In genomic region chr2:153495818-153496217, GRCm38 (mm10) we compare ENCODE assay signal across 10 mouse cellular contexts. TPM values are rescaled to one million over a fixed set of nuclear protein-coding genes. Genes with fewer than 3 reads are reported as not detected.
DNase-seq lines count a peak whose midpoint lies in the region; ATAC-seq and TF ChIP-seq lines count a peak whose summit lies in the region.
"Had no signal": no experiment of that assay in that cellular context is flagged by ENCODE, and none has a peak within 500 bp of the region (broad histone marks: within the 10 kb centered on the region; RNA-seq: fewer than 3 reads in every experiment).

No protein-coding gene starts in this region.

- H3K9ac ChIP-seq in heart, embryonic 16.5 days (ENCODE audit: low read length): no peak overlapping the region
- no peak overlapping the region for H3K9ac ChIP-seq in hindbrain, embryonic 11.5 days (ENCODE audit: low read depth, low read length)
- H3K9ac ChIP-seq in stomach, postnatal 0 days (ENCODE audit: low read length): no peak overlapping the region
- H3K9ac ChIP-seq: kidney, embryonic 15.5 days had no signal

- no peak for TF ChIP-seq CTCF in stomach, postnatal 0 days (IDR thresholded peaks at IDR 0.05; ENCODE audit: low read depth)
- TF ChIP-seq CTCF in kidney, adult 2 months (conservative IDR thresholded peaks at IDR 0.05; ENCODE audit: insufficient read depth, insufficient read length, low read depth, low read length): no peak

- TF ChIP-seq POLR2A in kidney, adult 2 months (IDR thresholded peaks at IDR 0.05; ENCODE audit: low read depth, low read length): no peak

- H3K27me3 ChIP-seq in heart, embryonic 16.5 days (ENCODE audit: control insufficient read depth, insufficient read depth, low read length): no peaks in the 10 kb centered on the region
- H3K27me3 ChIP-seq in hindbrain, embryonic 11.5 days (ENCODE audit: control insufficient read depth, insufficient read depth, low read length): peaks cover 34% of the 10 kb centered on the region
- no peaks in the 10 kb centered on the region for H3K27me3 ChIP-seq in stomach, postnatal 0 days (ENCODE audit: control insufficient read depth, insufficient read depth, low read length)
- H3K27me3 ChIP-seq in kidney, adult 2 months (replicated peaks; ENCODE audit: control insufficient read depth, insufficient read depth, low read length): no peaks in the 10 kb centered on the region

- H3K9me3 ChIP-seq in heart, embryonic 16.5 days (replicated peaks; ENCODE audit: control insufficient read depth, low read length): no peaks in the 10 kb centered on the region
- no peaks in the 10 kb centered on the region for H3K9me3 ChIP-seq in hindbrain, embryonic 11.5 days (ENCODE audit: control insufficient read depth, low read length)
- no peaks in the 10 kb centered on the region for H3K9me3 ChIP-seq in stomach, postnatal 0 days (ENCODE audit: control insufficient read depth, low read length)
- H3K9me3 ChIP-seq: kidney, embryonic 15.5 days had no signal

- TF ChIP-seq EP300 in stomach, postnatal 0 days (optimal IDR thresholded peaks at IDR 0.05): peak; percentile 41

- no peak overlapping the region for H3K4me3 ChIP-seq in heart, embryonic 16.5 days (ENCODE audit: low read length)
- no peak overlapping the region for H3K4me3 ChIP-seq in hindbrain, embryonic 11.5 days (ENCODE audit: low read depth, low read length)
- no peak overlapping the region for H3K4me3 ChIP-seq in stomach, postnatal 0 days (ENCODE audit: low read depth, low read length)
- no peak overlapping the region for H3K4me3 ChIP-seq in kidney, adult 2 months (ENCODE audit: insufficient read depth, low read depth, low read length)
- H3K4me3 ChIP-seq: kidney, embryonic 15.5 days had no signal

- whole genome bisulfite sequencing in heart, embryonic 16.5 days: 53% methylated on average over 4 of the region's 4 CpGs
- 86% methylated on average over 4 of the region's 4 CpGs for WGBS in hindbrain, embryonic 11.5 days
- WGBS in stomach, postnatal 0 days: 65% methylated on average over 4 of the region's 4 CpGs
- 66% methylated on average over 4 of the region's 4 CpGs for WGBS in kidney, adult 2 months

- H3K27ac ChIP-seq in heart, embryonic 16.5 days (ENCODE audit: low read length): peak overlapping the region; percentile 57
- H3K27ac ChIP-seq in hindbrain, embryonic 11.5 days (ENCODE audit: low read depth, low read length): peak overlapping the region; percentile 82; the same call in 1 of the 2 replicates
- H3K27ac ChIP-seq in stomach, postnatal 0 days (replicated peaks): no peak overlapping the region
- no peak overlapping the region for H3K27ac ChIP-seq in kidney, adult 2 months (ENCODE audit: insufficient read depth, low read depth, low read length)

- no peak for DNase-seq in heart, adult 9 months (ENCODE audit: low spot score in 2 of 2)
- no peak for DNase-seq in hindbrain, embryonic 11.5 days (ENCODE audit: low spot score)
- peak; percentile 36 for DNase-seq in stomach, postnatal 0 days (ENCODE audit: low spot score)
- no peak for DNase-seq in frontal cortex, postnatal 36 days (ENCODE audit: low spot score in 2 of 2)
- DNase-seq in adrenal gland, postnatal 10 days: no peak
- DNase-seq in kidney, adult 2 months: no peak
- DNase-seq: lung, postnatal 14 days had no signal

- no peak for ATAC-seq in heart, embryonic 16.5 days (replicated peaks; ENCODE audit: extremely low read depth, insufficient read depth, low FRiP score)
- peak; percentile 51 for ATAC-seq in activated CD4-positive, CD25-positive, alpha-beta regulatory T cell, adult 4 months
- ATAC-seq in hindbrain, embryonic 11.5 days (ENCODE audit: low FRiP score): no peak
- peak; percentile 38 for ATAC-seq in stomach, postnatal 0 days (ENCODE audit: low FRiP score, low TSS enrichment)

- no peaks in the 10 kb centered on the region for H3K36me3 ChIP-seq in heart, embryonic 16.5 days (ENCODE audit: control insufficient read depth, insufficient read depth)
- no peaks in the 10 kb centered on the region for H3K36me3 ChIP-seq in hindbrain, embryonic 11.5 days (ENCODE audit: control insufficient read depth, insufficient read depth, low read length)
- H3K36me3 ChIP-seq in stomach, postnatal 0 days (ENCODE audit: control insufficient read depth, insufficient read depth, low read length): no peaks in the 10 kb centered on the region
- H3K36me3 ChIP-seq in kidney, adult 2 months (ENCODE audit: control insufficient read depth, insufficient read depth, low read length): no peaks in the 10 kb centered on the region
- H3K36me3 ChIP-seq: kidney, embryonic 15.5 days had no signal

- H3K4me2 ChIP-seq in heart, embryonic 16.5 days (ENCODE audit: low read depth, low read length): no peak overlapping the region
- H3K4me2 ChIP-seq in hindbrain, embryonic 11.5 days (replicated peaks; ENCODE audit: low read depth, low read length): no peak overlapping the region
- H3K4me2 ChIP-seq in stomach, postnatal 0 days (replicated peaks; ENCODE audit: low read depth): no peak overlapping the region
- H3K4me2 ChIP-seq: kidney, embryonic 15.5 days had no signal

- H3K4me1 ChIP-seq in heart, embryonic 16.5 days (ENCODE audit: control insufficient read depth, insufficient read depth, low read length): peaks cover 51% of the 10 kb centered on the region
- peaks cover 17% of the 10 kb centered on the region for H3K4me1 ChIP-seq in hindbrain, embryonic 11.5 days (replicated peaks; ENCODE audit: control insufficient read depth, insufficient read depth, low read length)
- H3K4me1 ChIP-seq in stomach, postnatal 0 days (replicated peaks; ENCODE audit: control insufficient read depth, insufficient read depth): no peaks in the 10 kb centered on the region; the same call in 1 of the 2 replicates
- no peaks in the 10 kb centered on the region for H3K4me1 ChIP-seq in kidney, adult 2 months (ENCODE audit: control insufficient read depth, insufficient read depth, low read length)

RNA-seq across cellular contexts. Expression of gene 4930404H24Rik, which starts 3.2 kb away (rescaled TPM):
- not detected in 2 replicates for polyA plus RNA-seq in heart, embryonic 16.5 days (2015; fragmentation: Nextera tagmentation; extraction: Ambion mirVana)
- polyA plus RNA-seq in activated CD4-positive, CD25-positive, alpha-beta regulatory T cell, adult 4 months (2017; shearing (Covaris generic)): not detected
- polyA plus RNA-seq in hindbrain, embryonic 11.5 days (2014; fragmentation: Nextera tagmentation; extraction: Ambion mirVana): not detected in 2 replicates
- not detected in 2 replicates for polyA plus RNA-seq in stomach, postnatal 0 days (2015; fragmentation: Nextera tagmentation; extraction: Ambion mirVana)
- not detected for total RNA-seq in adrenal gland, postnatal 10 days (2021)
- not detected in 2 replicates for polyA plus RNA-seq in kidney, adult 2 months (2012; rRNA removed)
- polyA plus RNA-seq: kidney, embryonic 15.5 days had no signal

RNA-seq across cellular contexts. Expression of gene Nol4l, which starts 34.0 kb away (rescaled TPM):
- 7.0 and 8.5 TPM in 2 replicates for polyA plus RNA-seq in heart, embryonic 16.5 days (2015; fragmentation: Nextera tagmentation; extraction: Ambion mirVana)
- polyA plus RNA-seq in activated CD4-positive, CD25-positive, alpha-beta regulatory T cell, adult 4 months (2017; shearing (Covaris generic)): 1 to 10 TPM; 2.7 to 3.5 TPM
- 26.0 and 26.7 TPM in 2 replicates for polyA plus RNA-seq in hindbrain, embryonic 11.5 days (2014; fragmentation: Nextera tagmentation; extraction: Ambion mirVana)
- polyA plus RNA-seq in stomach, postnatal 0 days (2015; fragmentation: Nextera tagmentation; extraction: Ambion mirVana): 4.4 and 4.8 TPM in 2 replicates
- 10 to 100 TPM; 14.1 to 21.3 TPM for total RNA-seq in adrenal gland, postnatal 10 days (2021)
- 11.9 and 14.5 TPM in 2 replicates for polyA plus RNA-seq in kidney, adult 2 months (2012; rRNA removed)

Comparison
In these comparisons a context has a peak if more than half of its experiments do, and no peak if none do; other contexts are left out.
1. ATAC-seq: peak in activated CD4-positive, CD25-positive, alpha-beta regulatory T cell, adult 4 months (single experiment) and stomach, postnatal 0 days (single experiment); none in heart, embryonic 16.5 days (single experiment) and hindbrain, embryonic 11.5 days (single experiment).
2. H3K27ac ChIP-seq: peak in heart, embryonic 16.5 days (single experiment) and hindbrain, embryonic 11.5 days (single experiment); none in stomach, postnatal 0 days (single experiment) and kidney, adult 2 months (single experiment).